ENCODE assay signal across 27 mouse cellular contexts in the genomic region with DNA sequence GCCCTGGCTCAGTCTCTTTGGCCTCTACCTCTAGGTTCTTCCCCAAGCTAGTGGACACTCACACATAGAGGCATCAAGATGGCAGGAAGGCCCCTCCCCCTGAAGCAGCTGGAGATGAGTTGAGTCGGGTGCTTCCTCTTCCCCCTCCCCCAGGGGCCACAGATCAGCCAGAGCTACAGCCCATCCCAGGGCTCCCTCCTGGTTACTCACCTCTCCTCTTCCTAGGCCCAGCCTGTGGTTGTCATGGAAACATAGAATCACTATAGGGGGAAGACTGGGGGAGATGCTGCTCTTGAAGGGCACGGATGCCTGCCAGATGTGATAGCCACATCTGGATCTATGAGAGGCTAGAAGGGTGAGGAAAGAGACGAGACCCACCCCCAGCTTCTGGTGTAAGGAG. TPM values are rescaled to one million over a fixed set of nuclear protein-coding genes. Genes with fewer than 3 reads are reported as not detected.
"Had no signal": no experiment of that assay in that cellular context is flagged by ENCODE, and none has a peak within 500 bp of the region (broad histone marks: within the 10 kb centered on the region; RNA-seq: fewer than 3 reads in every experiment).

No protein-coding gene starts in this region.

- DNase-seq: kidney, adult 2 months; kidney, postnatal 10 days; kidney, postnatal 36 days; layer of hippocampus, postnatal 36 days; liver, postnatal 0 days; lung, embryonic 14.5 days; right cerebral cortex, adult 18-20 months; right cerebral cortex, postnatal 14 days; right cerebral cortex, postnatal 4 days; thymus, adult 2 months; thymus, postnatal 14 days; thymus, postnatal 4 days had no signal

- H3K36me3 ChIP-seq: kidney, embryonic 15.5 days; midbrain, embryonic 12.5 days had no signal

- H3K9ac ChIP-seq: kidney, embryonic 15.5 days; liver, embryonic 14.5 days; liver, postnatal 0 days; lung, embryonic 14.5 days; midbrain, embryonic 12.5 days had no signal

- H3K4me2 ChIP-seq: kidney, embryonic 15.5 days; lung, embryonic 14.5 days; midbrain, embryonic 12.5 days had no signal

- ATAC-seq: intestine, postnatal 0 days; liver, postnatal 0 days; lung, postnatal 0 days; midbrain, embryonic 16.5 days had no signal

- H3K9me3 ChIP-seq: kidney, embryonic 15.5 days; midbrain, embryonic 12.5 days had no signal

- H3K4me3 ChIP-seq: kidney, embryonic 15.5 days; midbrain, embryonic 12.5 days had no signal

- H3K27ac ChIP-seq: kidney, embryonic 15.5 days; liver, embryonic 14.5 days; macrophage; midbrain, embryonic 12.5 days; stomach, postnatal 0 days had no signal

RNA-seq across cellular contexts. Expression of a gene that starts 3.6 kb away (rescaled TPM):
- polyA plus RNA-seq: liver, adult 2 months had no signal

RNA-seq across cellular contexts. Expression of a gene that starts 3.7 kb away (rescaled TPM):
- total RNA-seq: layer of hippocampus, postnatal 10 days; liver, adult 2 months; megakaryocyte, adult 5-6 weeks had no signal
- polyA plus RNA-seq: intestine, embryonic 14.5 days; intestine, postnatal 0 days; limb, embryonic 11.5 days; liver, adult 2 months; liver, postnatal 0 days; lung, embryonic 14.5 days; macrophage; midbrain, embryonic 12.5 days; neural tube, embryonic 11.5 days; stomach, embryonic 14.5 days; stomach, postnatal 0 days; thymus, adult 2 months had no signal

RNA-seq across cellular contexts. Expression of a gene that starts 25.7 kb away (rescaled TPM):
- polyA plus RNA-seq: macrophage had no signal
